Mouse (Mus musculus) kidney, adult 18-20 months (tissue): ENCODE measurements around the gene Slx1b.
"Not testable (repeated sequence)": the region's sequence is repeated elsewhere in the genome, so short reads cannot be mapped to it uniquely, and the experiment has no call there.

Experiments used
- DNase-seq: peaks from one replicate; pipeline ENCODE4 v3.0.0; 2021

The Slx1b gene

GRCm38 (mm10) chr7:126702358-126702757 is 6.8 kb upstream of the Slx1b start:
- no peak for DNase-seq

GRCm38 (mm10) chr7:126701559-126702357 is 6.2 kb upstream of the Slx1b start:
- DNase-seq = no peak

- peak; percentile 91 for DNase-seq
These were observed 5.5 kb upstream of the Slx1b start for GRCm38 (mm10) chr7:126701070-126701469.

GRCm38 (mm10) chr7:126700063-126701015 is 4.8 kb upstream of the Slx1b start:
- DNase-seq = no peak

- no peak for DNase-seq
These were observed 2.3 kb upstream of the Slx1b start for GRCm38 (mm10) chr7:126697838-126698237.

- DNase-seq = no peak
These were observed 1.3 kb upstream of the Slx1b start for GRCm38 (mm10) chr7:126696886-126697285.

- DNase-seq = no peak
These were observed 719 bp upstream of the Slx1b start for GRCm38 (mm10) chr7:126696303-126696702.

- DNase-seq = peak; percentile 78
These were observed 373 bp downstream of the Slx1b start, which contains the start of gene Bola2 for GRCm38 (mm10) chr7:126695210-126695611. Gene Bola2, plus strand, starts transcription at chr7:126695401.

GRCm38 (mm10) chr7:126694441-126695051 is 1.0 kb downstream of the Slx1b start:
- no peak for DNase-seq

GRCm38 (mm10) chr7:126693781-126694180 is 1.8 kb downstream of the Slx1b start:
- DNase-seq = no peak

- peak; percentile 90 for DNase-seq
These were observed 2.3 kb downstream of the Slx1b start for GRCm38 (mm10) chr7:126693256-126693655.

- no peak for DNase-seq
These were observed 3.2 kb downstream of the Slx1b start for GRCm38 (mm10) chr7:126692426-126692825.

GRCm38 (mm10) chr7:126691676-126692075 is 3.9 kb downstream of the Slx1b start:
- DNase-seq = no peak

- peak; percentile 48 for DNase-seq
These were observed 4.8 kb downstream of the Slx1b start for GRCm38 (mm10) chr7:126690737-126691136.

- no peak for DNase-seq
These were observed 6.6 kb downstream of the Slx1b start for GRCm38 (mm10) chr7:126689021-126689420.

- not testable (repeated sequence) for DNase-seq
These were observed 7.4 kb downstream of the Slx1b start for GRCm38 (mm10) chr7:126688156-126688555.

GRCm38 (mm10) chr7:126681221-126681620 is 14.4 kb downstream of the Slx1b start:
- DNase-seq = peak; percentile 65

- no peak for DNase-seq
These were observed 15.9 kb downstream of the Slx1b start for GRCm38 (mm10) chr7:126679683-126680082.

GRCm38 (mm10) chr7:126678545-126679341 is 16.8 kb downstream of the Slx1b start:
- peak; percentile 31 for DNase-seq

- no peak for DNase-seq
These were observed 18.9 kb downstream of the Slx1b start for GRCm38 (mm10) chr7:126676631-126677220.

- peak; percentile 84 for DNase-seq
These were observed 19.4 kb downstream of the Slx1b start, which contains the start of gene Sult1a1 for GRCm38 (mm10) chr7:126676207-126676606. Gene Sult1a1, minus strand, starts transcription at chr7:126676432.

GRCm38 (mm10) chr7:126675104-126675503 is 20.5 kb downstream of the Slx1b start:
- no peak for DNase-seq
